Mouse (Mus musculus): ENCODE results near the gene Neurl1a.
A peak's percentile ranks its signal among the peaks of the same experiment; 100 is the strongest.

The Neurl1a gene

GRCm38 (mm10) chr19:47167617-47168214 lies 10.9 kb upstream of the Neurl1a start:
- DNase-seq (ENCODE audit: extremely low spot score, low spot score): no peak

GRCm38 (mm10) chr19:47168223-47168622 lies 10.4 kb upstream of the Neurl1a start:
- peak; percentile 46 for DNase-seq (ENCODE audit: extremely low spot score, low spot score)

GRCm38 (mm10) chr19:47168793-47169412 lies 9.7 kb upstream of the Neurl1a start:
- DNase-seq (ENCODE audit: extremely low spot score, low spot score): peak; percentile 83

GRCm38 (mm10) chr19:47174515-47174914 lies 4.1 kb upstream of the Neurl1a start:
- no peak for DNase-seq (ENCODE audit: extremely low spot score, low spot score)

GRCm38 (mm10) chr19:47175472-47175871 lies 3.1 kb upstream of the Neurl1a start:
- DNase-seq (ENCODE audit: extremely low spot score, low spot score): no peak

- DNase-seq (ENCODE audit: extremely low spot score, low spot score): no peak
These were observed 1.6 kb upstream of the Neurl1a start for GRCm38 (mm10) chr19:47176916-47177505.

GRCm38 (mm10) chr19:47178001-47178400 lies 619 bp upstream of the Neurl1a start:
- DNase-seq (ENCODE audit: extremely low spot score, low spot score): peak; percentile 37

GRCm38 (mm10) chr19:47179272-47179809 lies 721 bp downstream of the Neurl1a start:
- peak; percentile 54 for DNase-seq (ENCODE audit: extremely low spot score, low spot score)

GRCm38 (mm10) chr19:47180011-47180410 lies 1.4 kb downstream of the Neurl1a start:
- DNase-seq (ENCODE audit: extremely low spot score, low spot score): no peak

GRCm38 (mm10) chr19:47184221-47184620 lies 5.6 kb downstream of the Neurl1a start:
- DNase-seq (ENCODE audit: extremely low spot score, low spot score): no peak

- DNase-seq (ENCODE audit: extremely low spot score, low spot score): no peak
These were observed 6.1 kb downstream of the Neurl1a start for GRCm38 (mm10) chr19:47184736-47185135.

GRCm38 (mm10) chr19:47186514-47187275 lies 8.1 kb downstream of the Neurl1a start:
- DNase-seq (ENCODE audit: extremely low spot score, low spot score): no peak

GRCm38 (mm10) chr19:47188515-47189128 lies 10.0 kb downstream of the Neurl1a start:
- no peak for DNase-seq (ENCODE audit: extremely low spot score, low spot score)

- DNase-seq (ENCODE audit: extremely low spot score, low spot score): no peak
These were observed 13.5 kb downstream of the Neurl1a start for GRCm38 (mm10) chr19:47192158-47192557.

- DNase-seq (ENCODE audit: extremely low spot score, low spot score): no peak
These were observed 20.2 kb downstream of the Neurl1a start for GRCm38 (mm10) chr19:47198671-47199350.

- DNase-seq (ENCODE audit: extremely low spot score, low spot score): no peak
These were observed 23.4 kb downstream of the Neurl1a start for GRCm38 (mm10) chr19:47201972-47202371.

- DNase-seq (ENCODE audit: extremely low spot score, low spot score): no peak
These were observed 23.8 kb downstream of the Neurl1a start for GRCm38 (mm10) chr19:47202429-47202828.

- DNase-seq (ENCODE audit: extremely low spot score, low spot score): no peak
These were observed 24.4 kb downstream of the Neurl1a start for GRCm38 (mm10) chr19:47203042-47203441.

- no peak for DNase-seq (ENCODE audit: extremely low spot score, low spot score)
These were observed 26.0 kb downstream of the Neurl1a start for GRCm38 (mm10) chr19:47204653-47205052.

- no peak for DNase-seq (ENCODE audit: extremely low spot score, low spot score)
These were observed 27.5 kb downstream of the Neurl1a start for GRCm38 (mm10) chr19:47206126-47206525.

GRCm38 (mm10) chr19:47210432-47210831 lies 31.8 kb downstream of the Neurl1a start:
- no peak for DNase-seq (ENCODE audit: extremely low spot score, low spot score)
